Mouse (Mus musculus) MEL (cell line): ENCODE data around the gene Fam155a. TPM values are rescaled to one million over a fixed set of nuclear protein-coding genes. Genes with fewer than 3 reads are reported as not detected.

Experiments
- DNase-seq: peaks from one replicate; pipeline ENCODE4 v3.0.0; 2011; ENCODE audit warnings: low read depth, low spot score
- H3K27ac ChIP-seq: 2 replicates; pipeline ENCODE4 v1.5.1; 2012; ENCODE audit warnings: low read depth, mild to moderate bottlenecking, control low read depth, low read length, moderate library complexity; ENCODE audit not compliant: control insufficient read depth
- H3K27me3 ChIP-seq, 2 experiments: fragments of 150-350 bp in 1 of 2; sonication (generic) in 1 of 2; 2 replicates each; pipeline ENCODE4 v1.6.1; 2012; ENCODE audit warnings: low read length in 2 of 2, mild to moderate bottlenecking in 2 of 2, improper control_type of control experiment in 1 of 2, moderate library complexity in 1 of 2; ENCODE audit not compliant: insufficient read depth in 2 of 2, control insufficient read depth in 1 of 2
- H3K36me3 ChIP-seq, 2 experiments: 2 replicates each; pipeline ENCODE4 v1.6.1; 2012 to 2014; ENCODE audit warnings: low read length in 2 of 2, improper control_type of control experiment in 1 of 2, inconsistent platforms in 1 of 2, mild to moderate bottlenecking in 1 of 2; ENCODE audit not compliant: insufficient read depth in 2 of 2, control insufficient read depth in 1 of 2
- H3K4me1 ChIP-seq, 2 experiments: fragments of 150-350 bp in 1 of 2; sonication (generic) in 1 of 2; 2 replicates each; pipeline ENCODE4 v1.6.1; 2012; ENCODE audit warnings: low read length in 2 of 2, improper control_type of control experiment in 1 of 2, mild to moderate bottlenecking in 1 of 2; ENCODE audit not compliant: insufficient read depth in 2 of 2, control insufficient read depth in 1 of 2
- H3K4me3 ChIP-seq, 2 experiments: fragments of 150-350 bp in 1 of 2; sonication (generic) in 1 of 2; 2 replicates each; pipeline ENCODE4 v1.5.1; 2012; ENCODE audit warnings: low read depth in 2 of 2, low read length in 2 of 2, mild to moderate bottlenecking in 2 of 2, moderate library complexity in 2 of 2, control low read depth in 1 of 2, improper control_type of control experiment in 1 of 2; ENCODE audit not compliant: control insufficient read depth in 1 of 2, insufficient read depth in 1 of 2
- H3K79me2 ChIP-seq: 2 replicates; pipeline ENCODE4 v1.6.1; 2012; ENCODE audit warnings: mild to moderate bottlenecking, low read length, moderate library complexity; ENCODE audit not compliant: control insufficient read depth, poor library complexity, insufficient read depth
- H3K9ac ChIP-seq: 2 replicates; pipeline ENCODE4 v1.6.1; 2012; ENCODE audit warnings: low read depth, mild to moderate bottlenecking, control low read depth, low read length, moderate library complexity; ENCODE audit not compliant: control insufficient read depth, poor library complexity, severe bottlenecking
- H3K9me3 ChIP-seq: fragments of 150-350 bp; sonication (generic); replicated peaks from 2 replicates; pipeline ENCODE4 v1.6.1; 2012; ENCODE audit warnings: mild to moderate bottlenecking, low read length, improper control_type of control experiment, moderate library complexity; ENCODE audit not compliant: insufficient read depth
- KAT2A ChIP-seq: conservative IDR thresholded peaks from 2 replicates; pipeline ENCODE4 v1.6.1; 2012; ENCODE audit warnings: low read depth, low read length, improper control_type of control experiment, inconsistent platforms
- SIN3A ChIP-seq: IDR thresholded peaks from 2 replicates; pipeline ENCODE4 v1.6.1; 2012; ENCODE audit warnings: low read length, improper control_type of control experiment, inconsistent platforms
- SMC3 ChIP-seq: IDR thresholded peaks from 2 replicates; pipeline ENCODE4 v1.6.1; 2011; ENCODE audit warnings: low read depth, low read length, improper control_type of control experiment
- ZKSCAN1 ChIP-seq: IDR thresholded peaks from 2 replicates; pipeline ENCODE4 v1.6.1; 2012; ENCODE audit warnings: low read depth, mild to moderate bottlenecking, inconsistent platforms, low read length, improper control_type of control experiment, moderate library complexity
- polyA plus RNA-seq, 2 experiments: library from polyadenylated mRNA; stranded (reverse) in 1 of 2; unstranded in 1 of 2; fragments of >175 nt in 1 of 2; fragments of >200 nt in 1 of 2; gene quantifications; 2 replicates each; pipeline versions ENCODE4 v1.2.1 to v1.2.4; 2012; ENCODE audit warnings: low replicate concordance in 2 of 2, low read depth in 1 of 2; ENCODE audit not compliant: insufficient read length in 2 of 2, insufficient read depth in 1 of 2, missing spikeins in 1 of 2
- total RNA-seq: library from RNA; depleted of rRNA; stranded (reverse); fragments of 300-350 nt; gene quantifications from 2 replicates; pipeline ENCODE4 v1.2.3, GENCODE M21; 2012; rRNA removed

Fam155a gene
- total and polyA plus RNA-seq, 3 experiments, result not detected

DNA sequence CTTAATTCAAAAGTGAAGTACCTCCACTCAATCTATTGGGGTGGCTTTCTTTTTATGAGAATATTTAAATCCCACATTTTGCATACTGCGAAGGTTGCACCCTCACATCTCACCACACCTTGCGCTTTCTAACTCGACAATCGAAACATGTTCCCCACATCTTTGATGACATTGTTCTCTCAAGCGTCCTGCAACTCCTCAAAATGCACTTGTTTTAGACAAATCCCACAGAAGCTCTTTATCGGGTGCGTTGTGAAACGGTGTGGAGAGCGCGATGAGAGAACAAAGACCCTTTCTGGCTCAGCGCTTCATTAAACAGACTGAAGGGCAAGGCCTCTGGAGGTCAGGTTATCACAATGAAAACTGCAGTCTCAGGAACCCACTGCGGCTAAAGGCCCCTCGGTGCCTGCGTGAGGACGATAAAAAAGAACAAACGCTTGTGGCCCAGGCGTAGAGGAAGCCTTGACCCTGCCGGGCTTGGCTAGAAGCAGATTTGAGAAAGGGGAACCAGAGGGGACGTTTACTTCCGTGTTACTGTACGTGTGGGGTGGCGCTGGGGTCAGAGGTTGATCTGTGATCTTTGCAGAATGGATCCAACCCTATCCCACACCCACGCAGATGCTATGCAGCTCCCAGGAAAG lies 613.7 kb downstream of the Fam155a start:
- no peaks in the 10 kb centered on the region for H3K27me3 ChIP-seq
- no peaks in the 10 kb centered on the region for H3K36me3 ChIP-seq
- no peak for TF ChIP-seq SIN3A
- no peak for TF ChIP-seq SMC3
- no peak for TF ChIP-seq KAT2A
- no peak for TF ChIP-seq ZKSCAN1
- no peaks in the 10 kb centered on the region for H3K79me2 ChIP-seq
- H3K9ac ChIP-seq, result no peak overlapping the region
- no peaks in the 10 kb centered on the region for H3K9me3 ChIP-seq
- no peak for DNase-seq
- no peak overlapping the region for H3K4me3 ChIP-seq
- no peaks in the 10 kb centered on the region for H3K4me1 ChIP-seq
- H3K27ac ChIP-seq, result no peak overlapping the region

Other genes with a start within 250 kb of the Fam155a start
- gene Gm10217, start 93.1 kb upstream of the Fam155a start, total RNA-seq, result not detected in 2 replicates
- not detected for gene Gm10217, start 93.1 kb upstream of the Fam155a start, polyA plus RNA-seq
- 1.5 and 1.7 TPM in 2 replicates for gene Lig4, start 206.5 kb upstream of the Fam155a start, total RNA-seq
- 1 to 10 TPM in 1 of 2 experiments, not detected in 1; 3.6 TPM for gene Lig4, start 206.5 kb upstream of the Fam155a start, polyA plus RNA-seq
- 12.7 and 15.5 TPM in 2 replicates for gene Abhd13, start 206.5 kb upstream of the Fam155a start, total RNA-seq
- 10 to 100 TPM in 1 of 2 experiments, not detected in 1; 14.0 TPM for gene Abhd13, start 206.5 kb upstream of the Fam155a start, polyA plus RNA-seq
- not detected in 2 replicates for gene Tnfsf13b, start 235.3 kb upstream of the Fam155a start, total RNA-seq
- under 1 TPM in 1 of 2 experiments, not detected in 1; 0.14 TPM for gene Tnfsf13b, start 235.3 kb upstream of the Fam155a start, polyA plus RNA-seq